Mouse (Mus musculus) left cerebral cortex, postnatal 36 days (tissue): Measurements from ENCODE around the gene Stpg4. TPM values are rescaled to one million over a fixed set of nuclear protein-coding genes. Genes with fewer than 3 reads are reported as not detected.

Source experiments
- DNase-seq, 2 experiments: peaks; one replicate each; pipeline ENCODE4 v3.0.0; 2021 to 2022; ENCODE audit warnings: low spot score in 2 of 2, mixed read lengths in 1 of 2
- intact Hi-C: fragments of 180-260 bp; cut with DNase I; formaldehyde crosslinking; loops from one replicate; pipeline ENCODE4 v1.15.1; 2025
- total RNA-seq, 2 experiments: library from RNA; stranded (reverse); gene quantifications; 2 replicates each; pipeline ENCODE4 v1.2.3; 2021

The Stpg4 gene
- total RNA-seq, 2 experiments from 2014 or later = not detected

- no peak for DNase-seq
- intact Hi-C loops = no loop called here
Observed at GRCm38 (mm10) chr17:87356261-87356660, 71.3 kb downstream of the Stpg4 start.

GRCm38 (mm10) chr17:87355456-87355855, 72.1 kb downstream of the Stpg4 start:
- DNase-seq = no peak
- intact Hi-C loops = no loop called here

GRCm38 (mm10) chr17:87353745-87354320, 73.7 kb downstream of the Stpg4 start:
- no peak for DNase-seq
- intact Hi-C loops = no loop called here

GRCm38 (mm10) chr17:87352898-87353225, 74.7 kb downstream of the Stpg4 start:
- no peak for DNase-seq
- intact Hi-C loops = no loop called here

- intact Hi-C loops = no loop called here
- no peak for DNase-seq
Observed at GRCm38 (mm10) chr17:87352106-87352897, 75.2 kb downstream of the Stpg4 start.

GRCm38 (mm10) chr17:87351241-87352105, 76.1 kb downstream of the Stpg4 start:
- intact Hi-C loops = no loop called here
- no peak for DNase-seq

GRCm38 (mm10) chr17:87350471-87351240, 76.9 kb downstream of the Stpg4 start:
- intact Hi-C loops = no loop called here
- no peak for DNase-seq

GRCm38 (mm10) chr17:87349575-87349974, 78.0 kb downstream of the Stpg4 start:
- DNase-seq = no peak
- intact Hi-C loops = no loop called here

GRCm38 (mm10) chr17:87349069-87349468, 78.5 kb downstream of the Stpg4 start:
- intact Hi-C loops = no loop called here
- no peak for DNase-seq

- no peak for DNase-seq
- intact Hi-C loops = no loop called here
Observed at GRCm38 (mm10) chr17:87348353-87348752, 79.2 kb downstream of the Stpg4 start.

GRCm38 (mm10) chr17:87345252-87345593, 82.3 kb downstream of the Stpg4 start:
- intact Hi-C loops = no loop called here
- DNase-seq = no peak

- DNase-seq = no peak
- intact Hi-C loops = no loop called here
Observed at GRCm38 (mm10) chr17:87344441-87345251, 82.9 kb downstream of the Stpg4 start.

- DNase-seq = no peak
- intact Hi-C loops = no loop called here
Observed at GRCm38 (mm10) chr17:87343060-87343703, 84.4 kb downstream of the Stpg4 start.

Other genes with a start within 250 kb of the Stpg4 start
- gene Mcfd2, start 161.8 kb downstream of the Stpg4 start, total RNA-seq = 10 to 100 TPM; 50.3 to 55.8 TPM
- 10 to 100 TPM; 13.1 to 14.7 TPM for gene Ttc7, start 144.9 kb downstream of the Stpg4 start, total RNA-seq
- 1,000 to 10,000 TPM; 2,128 to 2,274 TPM for gene Calm2, start 19.2 kb upstream of the Stpg4 start, total RNA-seq
- gene Epcam, start 208.2 kb upstream of the Stpg4 start, total RNA-seq = not detected
- gene Msh2, start 244.6 kb upstream of the Stpg4 start, total RNA-seq = 10 to 100 TPM; 31.2 to 31.3 TPM